Mouse (Mus musculus) liver, adult 2 months (tissue): Measurements from ENCODE around the gene Gsdma.

Source experiments
- CTCF ChIP-seq: fragments of 200-500 bp; IDR thresholded peaks from 2 replicates; pipeline ENCODE4 v1.5.1; 2011; ENCODE audit warnings: low read depth, low read length, control low read depth
- POLR2A ChIP-seq: fragments of 200-500 bp; IDR thresholded peaks from 2 replicates; pipeline ENCODE4 v1.6.1; 2011; ENCODE audit warnings: low read length, control low read depth; ENCODE audit not compliant: insufficient read depth; ENCODE audit errors: extremely low read depth

DNA sequence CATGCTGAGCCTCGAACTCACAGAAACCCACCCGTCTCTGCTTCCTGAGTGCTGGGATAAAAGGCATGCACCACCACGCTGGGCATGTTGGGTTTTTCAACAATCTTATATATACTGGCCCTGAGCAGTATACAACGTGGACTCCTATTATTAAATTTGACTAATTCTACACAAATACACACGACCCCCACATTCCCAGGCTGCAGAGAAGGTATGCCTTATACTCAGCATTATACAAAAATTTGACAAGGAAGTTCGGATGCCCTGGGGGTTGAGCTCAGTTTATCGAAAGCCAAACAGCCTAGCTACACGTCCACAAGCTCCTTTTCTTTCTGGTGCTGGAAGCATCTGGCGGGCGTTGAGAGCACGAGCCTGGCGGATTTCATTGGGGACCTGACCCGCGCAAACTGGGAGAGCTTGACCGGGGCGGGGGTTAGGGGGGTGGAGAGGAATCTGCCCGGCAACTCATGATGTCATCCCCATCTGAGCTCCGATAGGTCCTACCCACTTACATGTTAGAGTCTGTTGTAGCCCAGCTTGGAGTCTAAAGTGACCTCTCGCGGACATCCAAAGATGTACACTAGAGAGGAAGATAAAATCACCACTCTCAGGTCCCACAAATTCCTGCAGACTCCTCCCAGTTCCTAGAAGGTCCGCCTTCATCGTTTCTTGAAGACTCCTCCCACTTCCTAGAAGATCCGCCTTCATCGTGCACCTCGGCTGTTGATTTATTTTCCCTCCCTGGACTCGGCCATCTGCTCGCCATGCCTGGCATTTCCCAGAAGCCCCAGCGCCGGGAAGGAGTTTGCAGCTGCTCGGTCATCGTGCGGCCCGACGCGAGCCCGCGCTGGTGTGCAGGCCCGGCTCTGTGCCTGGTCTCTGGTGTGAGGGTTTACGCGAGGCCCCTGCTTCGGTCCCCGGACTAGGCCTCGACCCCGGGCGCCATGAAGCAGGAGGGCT is 17.9 kb downstream of the Gsdma start, which contains the start of gene Psmd3:
- TF ChIP-seq POLR2A (peak; percentile 83), CTCF (no peak)
